25 mouse cellular contexts compared by ENCODE assay signal in the genomic region with DNA sequence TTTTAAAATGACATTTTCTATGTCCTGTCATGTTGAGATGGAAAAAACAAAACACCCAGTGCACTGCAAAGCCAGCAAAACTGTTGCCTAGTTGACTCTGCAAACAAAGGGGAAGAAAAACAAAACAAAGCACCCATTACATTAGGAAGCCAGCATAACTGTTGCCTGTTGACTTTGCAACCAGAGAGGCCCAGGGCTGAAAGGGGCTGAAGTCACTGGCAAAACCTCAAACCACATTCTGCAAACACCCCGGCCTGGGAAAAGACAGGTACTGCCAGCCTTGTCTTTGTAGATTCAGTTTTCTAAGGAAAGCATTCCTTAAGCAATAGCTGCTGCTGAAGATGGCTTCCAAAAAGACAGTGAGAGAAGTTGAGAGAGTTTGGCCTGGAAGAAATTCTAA.
"Had no signal": no experiment of that assay in that cellular context is flagged by ENCODE, and none has a peak within 500 bp of the region (broad histone marks: within the 10 kb centered on the region; RNA-seq: fewer than 3 reads in every experiment).

No protein-coding gene starts in this region.

- H3K27me3 ChIP-seq: heart, embryonic 13.5 days; heart, embryonic 15.5 days; hindbrain, embryonic 13.5 days; hindbrain, embryonic 15.5 days; kidney, embryonic 15.5 days; liver, embryonic 12.5 days had no signal

- H3K9me3 ChIP-seq: heart, embryonic 13.5 days; heart, embryonic 15.5 days; hindbrain, embryonic 13.5 days; hindbrain, embryonic 15.5 days; kidney, embryonic 15.5 days; limb, embryonic 13.5 days; limb, embryonic 15.5 days; liver, embryonic 12.5 days had no signal

- DNase-seq: gastrocnemius, postnatal 14 days; gastrocnemius, postnatal 36 days; heart, adult 18-20 months; heart, postnatal 14 days; heart, postnatal 36 days; kidney, adult 11 months; kidney, adult 2 months; kidney, adult 9 months; kidney, postnatal 14 days; kidney, postnatal 36 days; layer of hippocampus, adult 9-11 months; layer of hippocampus, postnatal 36 days; left cerebral cortex, postnatal 4 days had no signal

- H3K4me3 ChIP-seq: heart, embryonic 13.5 days; heart, embryonic 15.5 days; hindbrain, embryonic 13.5 days; hindbrain, embryonic 15.5 days; kidney, embryonic 15.5 days; limb, embryonic 13.5 days; limb, embryonic 15.5 days; liver, embryonic 12.5 days had no signal

- H3K9ac ChIP-seq: heart, embryonic 13.5 days; heart, embryonic 15.5 days; hindbrain, embryonic 13.5 days; hindbrain, embryonic 15.5 days; kidney, embryonic 15.5 days; limb, embryonic 13.5 days; limb, embryonic 15.5 days; liver, embryonic 12.5 days had no signal

- H3K36me3 ChIP-seq: heart, embryonic 13.5 days; heart, embryonic 15.5 days; hindbrain, embryonic 13.5 days; hindbrain, embryonic 15.5 days; kidney, embryonic 15.5 days; limb, embryonic 13.5 days; limb, embryonic 15.5 days; liver, embryonic 12.5 days had no signal

- H3K4me2 ChIP-seq: heart, embryonic 11.5 days; heart, embryonic 13.5 days; heart, embryonic 15.5 days; hindbrain, embryonic 13.5 days; hindbrain, embryonic 15.5 days; kidney, embryonic 15.5 days; limb, embryonic 13.5 days; limb, embryonic 15.5 days; liver, embryonic 12.5 days had no signal

- H3K4me1 ChIP-seq: heart, embryonic 15.5 days; hindbrain, embryonic 15.5 days; limb, embryonic 13.5 days; limb, embryonic 15.5 days; liver, embryonic 12.5 days had no signal

- H3K27ac ChIP-seq: heart, embryonic 13.5 days; heart, embryonic 15.5 days; hindbrain, embryonic 13.5 days; hindbrain, embryonic 15.5 days; hindbrain, postnatal 0 days; kidney, embryonic 15.5 days; kidney, postnatal 0 days; limb, embryonic 13.5 days; limb, embryonic 15.5 days; liver, embryonic 12.5 days had no signal

- ATAC-seq: hindbrain, postnatal 0 days; intestine, embryonic 16.5 days; liver, embryonic 12.5 days had no signal
